Mouse (Mus musculus) intestine, embryonic 16.5 days (tissue): ENCODE measurements at regions not wholly inside any gene's neighbourhood (a gene's known extent, or its start where the extent isn't known, plus 50 kb on each side); places are given as distances from the start of the nearest gene placed in this dataset.

ENCODE experiments used
- ATAC-seq: fragments of 200-750 bp; cut with Nextera tagmentation; 2 replicates; pipeline ENCODE4 v1.8.0; 2017; ENCODE audit warnings: moderate TSS enrichment, moderate library complexity
- H3K27ac ChIP-seq: fragments of 300-500 bp; sonication (generic); 2 replicates; pipeline ENCODE4 v1.5.1; 2014; ENCODE audit warnings: mild to moderate bottlenecking, low read length
- H3K27me3 ChIP-seq: fragments of 300-500 bp; sonication (generic); replicated peaks from 2 replicates; pipeline ENCODE4 v1.6.1; 2014; ENCODE audit warnings: low read length, control low read depth, mixed read lengths; ENCODE audit not compliant: control insufficient read depth, insufficient read depth
- H3K36me3 ChIP-seq: fragments of 300-500 bp; sonication (generic); 2 replicates; pipeline ENCODE4 v1.6.1; 2014; ENCODE audit warnings: low read length, control low read depth; ENCODE audit not compliant: control insufficient read depth, insufficient read depth
- H3K4me1 ChIP-seq: fragments of 300-500 bp; sonication (generic); 2 replicates; pipeline ENCODE4 v1.6.1; 2014; ENCODE audit warnings: low read length, control low read depth, mixed read lengths; ENCODE audit not compliant: control insufficient read depth, insufficient read depth
- H3K4me2 ChIP-seq: fragments of 300-500 bp; sonication (generic); 2 replicates; pipeline ENCODE4 v1.6.1; 2014; ENCODE audit warnings: low read depth, low read length, control low read depth
- H3K4me3 ChIP-seq: fragments of 300-500 bp; sonication (generic); 2 replicates; pipeline ENCODE4 v1.5.1; 2014; ENCODE audit warnings: mild to moderate bottlenecking, low read length
- H3K9ac ChIP-seq: fragments of 300-500 bp; sonication (generic); 2 replicates; pipeline ENCODE4 v1.6.1; 2014; ENCODE audit warnings: low read depth, low read length
- H3K9me3 ChIP-seq: fragments of 300-500 bp; sonication (generic); 2 replicates; pipeline ENCODE4 v1.6.1; 2016; ENCODE audit warnings: low read length, control low read depth; ENCODE audit not compliant: control insufficient read depth
- WGBS: fragments of 180-500 bp; shearing (Covaris S2); extraction: QIAGEN DNeasy Blood & Tissue Kit; methylation state at CpG from one replicate; pipeline ENCODE4 v1.1.7; 2014; 5-methylcytosine and 5-hydroxymethylcytosine counted together

GRCm38 (mm10) chr4:95105424-95105823 lies 53.4 kb upstream of the Jun start:
- Histone ChIP-seq H3K4me2 (no peak overlapping the region), H3K4me1 (0 out of 2 replicates have a peak, but pooled peaks cover 5% of the 10 kb centered on the region), H3K27me3 (no peaks in the 10 kb centered on the region), H3K27ac (no peak overlapping the region), H3K36me3 (no peaks in the 10 kb centered on the region), H3K9me3 (no peaks in the 10 kb centered on the region), H3K9ac (0 out of 2 replicates have a peak overlapping the region, but pooled peaks have one; percentile 27), H3K4me3 (no peak overlapping the region)
- 26% methylated on average over 3 of the region's 3 CpGs for WGBS
- ATAC-seq, result peak; percentile 52; the same call in 1 of the 2 replicates

GRCm38 (mm10) chr4:95105926-95106622 lies 54.1 kb upstream of the Jun start:
- H3K9me3 ChIP-seq, result no peaks in the 10 kb centered on the region
- H3K9ac ChIP-seq, result peak overlapping the region; percentile 27; the same call in 1 of the 2 replicates
- peak overlapping the region; percentile 34 for H3K4me2 ChIP-seq
- ATAC-seq, result peak; percentile 61; the same call in 1 of the 2 replicates
- H3K4me3 ChIP-seq, result no peak overlapping the region
- no peaks in the 10 kb centered on the region for H3K27me3 ChIP-seq
- H3K27ac ChIP-seq, result 0 out of 2 replicates have a peak overlapping the region, but pooled peaks have one; percentile 39
- WGBS, result 35% methylated on average over 16 of the region's 16 CpGs
- H3K4me1 ChIP-seq, result 0 out of 2 replicates have a peak, but pooled peaks cover 5% of the 10 kb centered on the region
- no peaks in the 10 kb centered on the region for H3K36me3 ChIP-seq

GRCm38 (mm10) chr4:95106881-95107665 lies 55.1 kb upstream of the Jun start:
- Histone ChIP-seq H3K9ac (no peak overlapping the region), H3K27me3 (no peaks in the 10 kb centered on the region), H3K4me3 (no peak overlapping the region), H3K9me3 (no peaks in the 10 kb centered on the region), H3K4me2 (no peak overlapping the region), H3K27ac (no peak overlapping the region), H3K4me1 (0 out of 2 replicates have a peak, but pooled peaks cover 5% of the 10 kb centered on the region), H3K36me3 (no peaks in the 10 kb centered on the region)
- 79% methylated on average over 10 of the region's 10 CpGs for WGBS
- no peak for ATAC-seq

GRCm38 (mm10) chr4:95108811-95109210 lies 56.8 kb upstream of the Jun start:
- no peaks in the 10 kb centered on the region for H3K9me3 ChIP-seq
- ATAC-seq, result no peak

GRCm38 (mm10) chr4:95110828-95111227 lies 58.8 kb upstream of the Jun start:
- WGBS, result 79% methylated on average over 8 of the region's 8 CpGs
- no peaks in the 10 kb centered on the region for H3K27me3 ChIP-seq
- no peak overlapping the region for H3K4me3 ChIP-seq
- no peak overlapping the region for H3K9ac ChIP-seq
- no peak overlapping the region for H3K27ac ChIP-seq
- H3K9me3 ChIP-seq, result no peaks in the 10 kb centered on the region
- H3K4me1 ChIP-seq, result no peaks in the 10 kb centered on the region
- H3K36me3 ChIP-seq, result no peaks in the 10 kb centered on the region
- ATAC-seq, result no peak
- no peak overlapping the region for H3K4me2 ChIP-seq

More at GRCm38 (mm10) chr4:95108811-95109210, 56.8 kb upstream of the Jun start:
- no peak overlapping the region for H3K4me3 ChIP-seq
- H3K36me3 ChIP-seq, result no peaks in the 10 kb centered on the region
- H3K4me1 ChIP-seq, result 0 out of 2 replicates have a peak, but pooled peaks cover 5% of the 10 kb centered on the region
- WGBS, result 68% methylated on average over 6 of the region's 6 CpGs
- H3K4me2 ChIP-seq, result no peak overlapping the region
- H3K9ac ChIP-seq, result no peak overlapping the region
- no peaks in the 10 kb centered on the region for H3K27me3 ChIP-seq
- no peak overlapping the region for H3K27ac ChIP-seq

GRCm38 (mm10) chr4:95117158-95117681 lies 65.2 kb upstream of the Jun start:
- WGBS, result 50% methylated on average over 5 of the region's 5 CpGs
- Histone ChIP-seq H3K4me3 (no peak overlapping the region), H3K9me3 (no peaks in the 10 kb centered on the region), H3K27me3 (no peaks in the 10 kb centered on the region), H3K36me3 (no peaks in the 10 kb centered on the region), H3K4me2 (no peak overlapping the region), H3K27ac (no peak overlapping the region), H3K4me1 (no peaks in the 10 kb centered on the region), H3K9ac (no peak overlapping the region)
- ATAC-seq, result peak; percentile 56; the same call in 1 of the 2 replicates

- Histone ChIP-seq H3K27me3 (no peaks in the 10 kb centered on the region), H3K9ac (no peak overlapping the region)
- WGBS, result 83% methylated on average over 1 of the region's 1 CpGs
Measured at GRCm38 (mm10) chr4:95120876-95121275, 68.9 kb upstream of the Jun start.

GRCm38 (mm10) chr4:95125346-95125745 lies 73.3 kb upstream of the Jun start:
- 93% methylated on average over 1 of the region's 1 CpGs for WGBS
- ATAC-seq, result no peak
- no peak overlapping the region for H3K4me3 ChIP-seq

More at GRCm38 (mm10) chr4:95120876-95121275, 68.9 kb upstream of the Jun start:
- H3K9me3 ChIP-seq, result no peaks in the 10 kb centered on the region
- no peak for ATAC-seq
- no peak overlapping the region for H3K27ac ChIP-seq
- H3K36me3 ChIP-seq, result no peaks in the 10 kb centered on the region
- no peaks in the 10 kb centered on the region for H3K4me1 ChIP-seq
- no peak overlapping the region for H3K4me2 ChIP-seq
- H3K4me3 ChIP-seq, result no peak overlapping the region

GRCm38 (mm10) chr4:95127970-95128369 lies 75.9 kb upstream of the Jun start:
- WGBS, result 69% methylated on average over 2 of the region's 2 CpGs
- H3K27ac ChIP-seq, result no peak overlapping the region

More at GRCm38 (mm10) chr4:95125346-95125745, 73.3 kb upstream of the Jun start:
- Histone ChIP-seq H3K4me1 (no peaks in the 10 kb centered on the region), H3K27ac (no peak overlapping the region), H3K36me3 (no peaks in the 10 kb centered on the region), H3K9me3 (no peaks in the 10 kb centered on the region), H3K27me3 (no peaks in the 10 kb centered on the region), H3K9ac (no peak overlapping the region), H3K4me2 (no peak overlapping the region)

More at GRCm38 (mm10) chr4:95127970-95128369, 75.9 kb upstream of the Jun start:
- ATAC-seq, result no peak
- Histone ChIP-seq H3K4me3 (no peak overlapping the region), H3K4me2 (no peak overlapping the region), H3K9ac (no peak overlapping the region), H3K9me3 (no peaks in the 10 kb centered on the region), H3K36me3 (no peaks in the 10 kb centered on the region), H3K27me3 (no peaks in the 10 kb centered on the region), H3K4me1 (no peaks in the 10 kb centered on the region)
